Mouse (Mus musculus): ENCODE results near the gene Clcf1.

Gene Clcf1

DNA sequence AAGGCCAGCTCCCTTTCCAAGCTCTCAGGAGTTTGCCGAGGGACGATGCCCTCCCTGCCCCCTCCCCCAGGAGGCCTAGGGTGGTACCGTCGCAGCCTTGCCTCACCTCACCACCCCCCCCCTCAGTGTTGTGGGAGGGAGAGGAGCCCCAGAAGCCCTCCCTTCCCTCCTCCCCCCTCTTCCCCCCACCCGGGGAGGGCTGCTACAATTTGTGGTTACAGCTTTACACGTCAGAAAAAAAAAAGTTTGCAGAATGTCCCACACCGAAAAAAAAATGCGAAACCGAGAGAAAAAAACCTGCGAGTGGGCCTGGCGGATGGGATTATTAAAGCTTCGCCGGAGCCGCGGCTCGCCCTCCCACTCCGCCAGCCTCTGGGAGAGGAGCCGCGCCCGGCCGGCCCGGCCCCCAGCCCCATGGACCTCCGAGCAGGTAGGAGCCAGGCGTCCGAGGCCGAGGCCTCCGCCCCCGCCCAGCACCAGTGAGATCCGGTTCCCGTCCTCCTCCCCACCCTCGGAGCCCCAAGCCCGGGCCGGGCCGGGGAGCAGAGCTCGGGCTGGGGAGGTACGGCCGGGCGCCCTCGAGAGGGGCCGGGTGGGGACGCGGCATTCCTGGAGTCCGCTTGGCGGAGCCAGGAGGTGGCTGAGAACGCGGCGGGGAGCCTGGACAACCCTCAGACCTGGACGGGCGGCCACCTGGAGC lies at the start of gene Clcf1, which contains the start of gene AC109138.7:
Gene Clcf1, plus strand, starts transcription at position 168 of the 700 bp plus-strand sequence.
Gene AC109138.7, plus strand, starts transcription at position 287 of the 700 bp plus-strand sequence.
- DNase-seq (ENCODE audit: low read depth, low spot score), result no peak

GRCm38 (mm10) chr19:4164721-4165120 lies 49.3 kb upstream of the Clcf1 start:
- no peak for DNase-seq (ENCODE audit: low read depth, low spot score)

DNA sequence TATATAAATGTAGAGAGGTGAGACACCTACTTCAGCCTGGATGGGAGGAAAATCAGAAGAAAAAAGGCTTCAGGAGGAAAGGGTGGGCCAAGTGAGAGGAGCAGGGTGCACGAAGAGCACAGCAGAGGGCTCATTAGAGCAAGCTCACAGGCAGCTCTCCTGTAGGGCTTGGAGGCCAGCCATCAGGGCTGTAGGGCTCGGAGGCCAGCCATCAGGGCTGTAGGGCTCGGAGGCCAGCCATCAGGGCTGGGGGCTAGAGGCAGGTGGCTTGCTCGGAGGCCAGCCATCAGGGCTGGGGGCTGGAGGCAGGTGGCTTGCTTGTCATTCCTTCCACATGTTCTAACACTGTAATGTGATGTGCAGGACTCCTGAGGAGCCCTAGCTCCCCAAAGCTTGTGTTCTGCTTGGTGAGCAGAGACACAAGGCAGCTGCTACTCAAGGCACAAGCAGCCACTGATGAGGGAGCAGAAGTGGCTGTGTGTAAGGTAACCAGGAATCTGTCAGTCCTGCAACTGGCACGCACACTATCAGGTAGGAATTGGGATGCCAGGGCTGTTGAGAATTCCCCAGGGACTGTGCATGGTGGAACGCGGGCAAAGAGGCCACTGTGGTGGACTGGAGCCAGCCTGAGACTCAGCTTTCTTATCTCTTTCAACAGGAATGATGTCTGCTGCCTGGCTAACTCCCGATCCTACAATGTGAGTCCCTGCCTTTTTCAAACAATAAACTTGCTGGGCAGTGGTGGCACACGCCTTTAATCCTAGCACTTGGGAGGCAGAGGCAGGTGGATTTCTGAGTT lies 47.2 kb upstream of the Clcf1 start:
- DNase-seq (ENCODE audit: low read depth, low spot score), result no peak

- DNase-seq (ENCODE audit: low read depth, low spot score), result peak; percentile 99
Measured at GRCm38 (mm10) chr19:4169378-4169784, 44.7 kb upstream of the Clcf1 start.

GRCm38 (mm10) chr19:4169810-4170209 lies 44.2 kb upstream of the Clcf1 start:
- no peak for DNase-seq (ENCODE audit: low read depth, low spot score)

- no peak for DNase-seq (ENCODE audit: low read depth, low spot score)
Measured at GRCm38 (mm10) chr19:4170723-4171392, 43.2 kb upstream of the Clcf1 start.

DNA sequence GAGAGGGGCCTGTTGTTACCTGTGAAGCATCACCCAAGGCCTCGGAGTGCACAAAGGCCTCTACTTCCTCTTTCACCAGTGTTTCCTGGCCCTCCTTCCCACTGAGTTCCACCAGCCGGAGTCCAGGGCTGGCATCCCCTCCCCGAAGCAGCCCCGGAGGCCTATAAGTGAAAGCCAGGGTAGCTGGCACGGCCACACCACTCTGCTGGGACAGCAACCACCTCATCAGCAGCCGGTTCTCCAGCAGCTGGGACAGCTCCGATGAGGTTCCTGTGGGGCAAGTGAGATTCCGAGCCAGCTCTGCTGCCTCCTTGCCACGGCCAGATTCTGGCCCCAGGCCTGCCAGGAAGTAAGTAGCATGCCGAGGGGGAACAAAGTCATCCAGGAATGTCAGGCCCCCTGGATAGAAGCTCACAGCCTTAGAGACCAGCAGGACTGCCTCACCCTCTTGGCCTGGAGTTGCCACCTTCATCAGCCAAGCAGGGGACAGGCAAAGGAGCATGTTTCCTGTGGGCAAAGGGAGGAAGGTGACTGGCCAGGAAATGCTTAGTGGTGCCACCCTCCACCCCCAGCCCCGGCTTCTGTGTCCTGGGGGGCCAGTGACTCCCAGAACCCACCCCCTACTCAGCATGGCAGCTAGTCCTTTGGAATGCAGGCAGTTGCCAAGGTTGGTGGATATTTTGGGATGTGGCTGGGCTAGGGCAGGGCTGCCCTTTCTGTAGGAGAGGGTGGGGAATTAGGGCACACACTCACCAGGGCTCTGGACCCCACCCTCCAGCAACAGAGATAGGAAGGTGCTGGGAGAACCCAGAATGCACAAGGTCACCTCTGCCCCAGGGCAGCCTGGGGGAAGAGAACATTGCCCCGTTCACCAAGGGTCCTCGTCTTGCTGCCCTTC lies 42.4 kb upstream of the Clcf1 start:
- DNase-seq (ENCODE audit: low read depth, low spot score), result peak; percentile 56

DNA sequence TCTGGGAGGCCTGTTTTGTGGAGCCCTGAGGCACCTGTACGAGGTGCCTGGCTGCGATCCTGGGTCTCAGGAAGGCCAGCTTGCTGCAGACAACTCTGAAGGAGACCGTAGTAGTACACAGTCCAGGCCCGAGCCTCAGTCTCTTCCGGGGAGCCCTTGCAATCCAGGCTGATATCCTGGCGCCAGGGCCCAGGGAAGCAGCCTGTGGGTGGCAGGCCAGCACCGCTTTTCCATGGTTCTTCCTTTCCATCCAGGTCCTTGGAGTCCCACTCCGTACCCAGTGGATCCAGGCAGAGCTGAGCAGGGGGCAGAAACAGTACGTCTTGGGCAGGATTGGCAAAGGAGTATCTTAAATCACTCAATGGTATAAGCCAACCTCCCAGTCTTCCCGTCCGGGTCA lies 41.1 kb upstream of the Clcf1 start:
- no peak for DNase-seq (ENCODE audit: low read depth, low spot score)

GRCm38 (mm10) chr19:4175368-4175947 lies 38.6 kb upstream of the Clcf1 start, which contains the start of gene Carns1:
Gene Carns1 (minus strand): TSS chr19:4175479.
- DNase-seq (ENCODE audit: low read depth, low spot score), result peak; percentile 80

- DNase-seq (ENCODE audit: low read depth, low spot score), result no peak
Measured at GRCm38 (mm10) chr19:4180411-4180810, 33.6 kb upstream of the Clcf1 start.

- DNase-seq (ENCODE audit: low read depth, low spot score), result peak; percentile 64
Measured at GRCm38 (mm10) chr19:4181892-4182291, 32.1 kb upstream of the Clcf1 start.

- no peak for DNase-seq (ENCODE audit: low read depth, low spot score)
Measured at GRCm38 (mm10) chr19:4183689-4184088, 30.3 kb upstream of the Clcf1 start.

DNA sequence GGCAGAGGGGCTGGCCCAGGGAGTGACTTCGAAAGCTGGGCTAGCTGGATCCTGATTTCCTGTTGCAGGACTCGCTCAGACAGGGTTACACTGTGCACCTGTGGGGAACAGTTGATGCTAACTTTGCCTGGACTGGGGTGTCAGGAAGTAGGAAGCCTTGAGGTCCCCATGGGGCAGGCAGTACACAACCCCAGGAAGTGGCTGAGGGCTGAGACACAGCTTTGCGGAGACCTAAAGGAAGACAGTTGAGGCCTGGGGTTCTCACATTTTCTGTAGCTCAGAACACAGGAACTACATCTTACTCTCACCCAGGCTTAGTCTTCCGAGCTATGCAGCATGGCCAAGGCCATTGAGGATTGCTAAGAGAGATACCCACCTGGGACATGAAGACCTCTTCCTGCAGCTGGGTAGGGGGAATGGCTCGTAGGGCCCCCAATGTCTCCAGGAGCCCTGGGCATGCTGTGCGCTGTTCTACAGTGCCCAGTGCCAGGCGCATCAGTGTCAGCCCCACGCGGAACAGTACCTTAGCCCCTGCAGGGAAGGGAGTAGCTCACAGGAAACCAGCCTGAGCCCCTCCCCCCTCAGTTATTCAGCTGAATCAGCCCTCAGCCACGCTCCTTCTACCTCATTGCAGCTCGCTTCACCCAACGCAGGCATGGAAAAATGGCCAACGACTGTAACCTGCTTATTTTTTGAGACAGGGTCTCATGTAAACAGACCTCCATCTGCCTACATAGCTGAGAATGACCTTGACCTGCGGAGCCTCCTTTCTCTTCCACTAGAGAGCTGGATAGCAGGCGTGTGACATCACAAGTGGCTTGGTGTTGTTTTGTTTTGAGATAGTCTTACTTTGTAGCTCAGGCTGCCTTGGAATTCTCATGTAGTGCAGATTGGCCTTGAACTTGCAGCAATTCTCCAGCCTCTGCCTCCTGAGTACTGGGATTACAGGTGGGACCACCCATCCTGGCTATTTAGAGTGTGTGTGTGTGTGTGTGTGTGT lies 28.8 kb upstream of the Clcf1 start:
- no peak for DNase-seq (ENCODE audit: low read depth, low spot score)

DNA sequence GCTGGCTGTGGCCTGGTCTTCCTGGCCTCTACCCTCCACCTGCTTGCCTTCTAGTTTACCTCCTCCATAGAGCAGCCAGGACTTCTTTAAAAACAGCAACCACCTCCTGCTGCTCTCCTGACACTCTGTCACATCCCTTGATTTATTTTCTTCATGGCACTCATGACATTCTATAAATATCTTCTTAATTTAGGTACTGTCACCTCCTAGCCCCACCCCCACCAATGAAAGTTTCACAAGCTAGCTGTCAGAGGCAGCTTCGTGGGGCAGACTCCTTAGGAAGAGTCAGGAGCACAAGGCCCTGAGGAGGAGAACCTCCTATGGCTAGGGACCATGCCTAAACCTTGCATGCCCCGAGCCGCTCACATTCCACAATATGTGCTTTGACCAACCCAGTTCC lies 26.7 kb upstream of the Clcf1 start:
- peak; percentile 74 for DNase-seq (ENCODE audit: low read depth, low spot score)

- DNase-seq (ENCODE audit: low read depth, low spot score), result no peak
Measured at GRCm38 (mm10) chr19:4189051-4189620, 24.9 kb upstream of the Clcf1 start.

DNA sequence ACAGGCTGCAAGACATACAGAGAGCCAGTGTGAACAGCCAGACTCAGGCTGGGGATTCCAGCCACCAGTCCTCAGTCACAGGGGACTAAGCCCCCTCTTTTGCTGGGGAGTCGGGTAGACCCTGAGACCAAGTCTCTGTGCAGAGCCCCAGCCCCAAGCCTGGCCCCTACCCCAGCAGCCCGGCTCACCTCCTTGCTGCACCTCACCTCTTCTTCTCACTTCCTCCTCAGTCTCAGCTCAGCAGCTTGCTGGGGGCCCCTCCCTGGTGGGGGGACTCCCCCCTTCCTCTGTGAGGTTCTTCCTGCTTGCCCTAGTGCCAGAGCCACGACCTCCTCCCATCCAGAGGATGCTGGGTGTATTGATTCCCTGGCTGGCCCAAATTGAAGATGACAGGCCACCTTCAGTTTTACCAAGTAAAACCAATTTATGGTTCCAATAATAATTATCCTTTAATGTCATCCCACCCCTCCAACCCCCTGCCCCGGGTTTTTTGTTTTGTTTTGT lies 23.2 kb upstream of the Clcf1 start, which contains the start of gene Tbc1d10c:
Gene Tbc1d10c, minus strand, starts transcription at position 454 of the 504 bp plus-strand sequence.
- no peak for DNase-seq (ENCODE audit: low read depth, low spot score)

- peak; percentile 95 for DNase-seq (ENCODE audit: low read depth, low spot score)
Measured at GRCm38 (mm10) chr19:4191528-4192250, 22.3 kb upstream of the Clcf1 start, which contains the start of gene Ppp1ca. Gene Ppp1ca (plus strand): TSS chr19:4192065.

Data from skeletal muscle tissue, adult 2 months (tissue).